Mouse (Mus musculus) heart, postnatal 0 days (tissue): Measurements from ENCODE around the gene Acss3.

Experiments used
- CTCF ChIP-seq: IDR thresholded peaks from 2 replicates; pipeline ENCODE4 v1.5.1; 2016; ENCODE audit warnings: antibody characterized with exemption, control low read depth, low read depth
- EP300 ChIP-seq: IDR thresholded peaks from 2 replicates; pipeline ENCODE4 v1.6.1; 2016; ENCODE audit warnings: antibody characterized with exemption, low read depth

DNA sequence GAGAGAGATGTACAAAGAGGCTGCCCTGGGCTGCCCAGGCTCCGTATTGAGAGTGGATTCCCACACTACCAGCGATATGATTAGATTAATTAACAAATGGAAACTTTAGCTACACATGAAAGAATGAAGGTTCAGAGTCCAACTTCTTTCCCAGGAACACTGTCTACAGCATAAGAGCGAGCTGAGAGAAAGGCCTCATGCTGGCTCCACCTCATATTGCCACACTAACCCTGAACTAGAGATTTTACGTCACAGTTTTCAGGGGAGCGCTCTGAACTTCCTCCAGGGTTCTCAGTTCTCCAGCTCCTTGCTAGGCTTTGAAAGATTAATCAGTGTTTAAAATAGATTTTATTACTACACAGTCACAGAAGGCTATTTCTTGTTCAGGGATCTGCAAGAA, 182.1 kb downstream of the Acss3 start:
- no peak for TF ChIP-seq CTCF
- TF ChIP-seq EP300 = no peak
